Mouse (Mus musculus) forebrain, embryonic 12.5 days (tissue): ENCODE measurements at regions not wholly inside any gene's neighbourhood (a gene's known extent, or its start where the extent isn't known, plus 50 kb on each side); places are given as distances from the start of the nearest gene placed in this dataset.
A peak's percentile ranks its signal among the peaks of the same experiment; 100 is the strongest.
"Not testable (repeated sequence)": the region's sequence is repeated elsewhere in the genome, so short reads cannot be mapped to it uniquely, and the experiment has no call there.

Source experiments
- ATAC-seq: fragments of 200-750 bp; cut with Nextera tagmentation; 2 replicates; pipeline ENCODE4 v1.8.0; 2017; ENCODE audit warnings: moderate TSS enrichment; ENCODE audit not compliant: low FRiP score
- H3K27ac ChIP-seq: fragments of 300-500 bp; sonication (generic); 2 replicates; pipeline ENCODE4 v1.5.1; 2016; ENCODE audit warnings: mild to moderate bottlenecking
- H3K27me3 ChIP-seq: fragments of 300-500 bp; sonication (generic); 2 replicates; pipeline ENCODE4 v1.6.1; 2016; ENCODE audit warnings: mild to moderate bottlenecking
- H3K36me3 ChIP-seq: fragments of 300-500 bp; sonication (generic); replicated peaks from 2 replicates; pipeline ENCODE4 v1.6.1; 2016; ENCODE audit warnings: mild to moderate bottlenecking
- H3K4me1 ChIP-seq: fragments of 300-500 bp; sonication (generic); 2 replicates; pipeline ENCODE4 v1.6.1; 2016
- H3K4me2 ChIP-seq: fragments of 300-500 bp; sonication (generic); 2 replicates; pipeline ENCODE4 v1.6.1; 2016; ENCODE audit warnings: mild to moderate bottlenecking, moderate library complexity
- H3K4me3 ChIP-seq: fragments of 300-500 bp; sonication (generic); replicated peaks from 2 replicates; pipeline ENCODE4 v1.5.1; 2016; ENCODE audit warnings: mild to moderate bottlenecking
- H3K9ac ChIP-seq: fragments of 300-500 bp; sonication (generic); 2 replicates; pipeline ENCODE4 v1.6.1; 2016; ENCODE audit warnings: mild to moderate bottlenecking
- H3K9me3 ChIP-seq: fragments of 300-500 bp; sonication (generic); 2 replicates; pipeline ENCODE4 v1.6.1; 2016
- WGBS: fragments of 180-500 bp; shearing (Covaris S2); methylation state at CpG from one replicate; pipeline ENCODE4 v1.1.7; 2016; 5-methylcytosine and 5-hydroxymethylcytosine counted together

GRCm38 (mm10) chr8:20261452-20262181, 101.4 kb downstream of the Gm15319 start:
- not testable (repeated sequence) for H3K4me1 ChIP-seq, H3K9ac ChIP-seq, H3K9me3 ChIP-seq, H3K4me2 ChIP-seq, H3K36me3 ChIP-seq, H3K27me3 ChIP-seq, H3K4me3 ChIP-seq, H3K27ac ChIP-seq
- peak; percentile 51; the same call in 1 of the 2 replicates for ATAC-seq
- 64% methylated on average over 6 of the region's 9 CpGs for WGBS

DNA sequence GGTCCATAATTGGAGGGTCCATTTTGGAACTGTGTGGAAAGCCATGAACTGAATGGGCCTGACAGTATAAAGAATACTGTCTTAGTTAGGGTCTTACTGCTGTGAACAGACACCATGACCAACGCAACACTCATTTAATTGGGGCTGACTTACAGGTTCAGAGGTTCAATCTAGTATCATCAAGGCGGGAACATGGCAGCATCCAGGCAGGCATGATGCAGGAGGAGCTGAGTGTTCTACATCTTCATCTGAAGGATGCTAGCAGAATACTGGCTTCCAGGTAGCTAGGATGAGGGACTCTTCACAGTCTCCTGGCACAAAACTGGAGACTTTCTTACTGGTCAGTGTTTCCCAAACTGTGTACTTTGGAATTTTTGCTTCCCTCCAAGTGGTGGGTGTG, 102.0 kb downstream of the Gm15319 start:
- not testable (repeated sequence) for H3K36me3 ChIP-seq, H3K9me3 ChIP-seq, H3K9ac ChIP-seq, H3K4me2 ChIP-seq, H3K27me3 ChIP-seq, H3K4me1 ChIP-seq, ATAC-seq, H3K27ac ChIP-seq, H3K4me3 ChIP-seq
- WGBS: 100% methylated on average over 1 of the region's 2 CpGs

DNA sequence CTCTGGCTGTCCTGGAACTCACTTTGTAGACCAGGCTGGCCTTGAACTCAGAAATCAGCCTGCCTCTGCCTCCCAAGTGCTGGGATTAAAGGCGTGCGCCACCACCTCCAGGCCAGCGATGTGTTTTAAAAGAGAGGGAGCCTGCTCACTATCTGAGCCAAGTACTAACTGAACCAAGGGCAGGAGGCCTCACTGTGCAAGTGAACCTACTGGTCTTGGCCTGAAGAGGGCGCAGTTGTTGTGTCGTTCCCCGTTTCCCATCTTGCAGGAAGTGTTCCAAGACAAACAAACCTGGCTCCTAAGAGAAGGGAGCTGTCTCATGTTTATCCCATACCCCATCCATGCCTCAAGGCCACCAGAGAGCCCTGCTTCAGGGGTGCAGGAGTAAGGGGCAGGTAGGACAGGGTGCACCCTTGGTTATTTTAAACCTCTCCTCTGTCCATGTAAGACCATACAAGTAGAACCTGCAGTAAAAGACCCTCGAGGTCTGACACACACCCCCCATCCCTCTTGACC, 102.8 kb downstream of the Gm15319 start:
- ATAC-seq, H3K27ac ChIP-seq, H3K4me1 ChIP-seq, H3K4me3 ChIP-seq, H3K36me3 ChIP-seq, H3K9me3 ChIP-seq, H3K9ac ChIP-seq, H3K27me3 ChIP-seq, H3K4me2 ChIP-seq: not testable (repeated sequence)
- 74% methylated on average over 6 of the region's 7 CpGs for WGBS

DNA sequence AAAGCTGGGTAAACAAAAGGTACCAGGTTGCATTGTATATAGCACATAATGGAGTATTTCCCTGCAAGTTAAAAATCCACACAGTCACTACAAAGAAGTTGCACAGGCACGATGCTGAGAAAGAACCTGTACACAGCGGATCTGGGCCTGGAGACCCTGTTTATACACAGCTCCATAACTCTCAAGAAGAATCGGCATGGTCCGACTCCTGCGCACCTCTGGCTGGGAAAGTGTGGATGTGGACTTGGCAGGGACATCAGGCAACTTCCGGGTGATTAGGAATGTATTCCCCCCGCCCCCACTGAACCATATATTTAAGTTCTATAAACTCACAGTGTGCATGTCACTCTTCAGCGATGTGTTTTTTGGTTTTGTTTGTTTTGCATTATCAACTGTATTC, 103.3 kb downstream of the Gm15319 start:
- not testable (repeated sequence) for H3K4me2 ChIP-seq, H3K9me3 ChIP-seq, H3K4me1 ChIP-seq, H3K9ac ChIP-seq, ATAC-seq, H3K4me3 ChIP-seq, H3K27ac ChIP-seq, H3K36me3 ChIP-seq, H3K27me3 ChIP-seq
- 87% methylated on average over 8 of the region's 8 CpGs for WGBS
